Mouse (Mus musculus): ENCODE results near the gene Nt5c2.

Gene Nt5c2

GRCm38 (mm10) chr19:46836085-46836484 is 178.9 kb downstream of the Nt5c2 start:
- DNase-seq, result no peak

GRCm38 (mm10) chr19:46835339-46835738 is 179.6 kb downstream of the Nt5c2 start:
- no peak for DNase-seq

DNA sequence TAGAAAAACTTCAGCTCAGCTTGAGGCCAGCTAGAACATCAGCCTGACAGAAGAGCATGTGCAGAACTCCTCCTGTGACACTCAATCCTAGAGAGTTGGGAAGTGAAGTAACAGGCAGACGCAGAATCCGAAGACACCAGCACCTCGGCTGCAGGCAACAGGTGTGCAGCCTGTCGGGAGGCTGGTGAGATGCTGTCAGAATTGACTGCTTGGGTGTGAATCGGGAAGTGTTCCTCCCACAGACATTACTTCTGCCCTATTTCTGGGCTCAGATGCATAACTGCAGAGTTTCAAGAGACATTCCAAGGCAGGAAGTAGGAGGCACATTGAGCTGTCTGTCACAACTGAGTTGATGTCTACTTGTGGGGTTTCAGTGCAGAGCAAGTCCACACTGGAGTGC is 180.7 kb downstream of the Nt5c2 start:
- no peak for DNase-seq

Data from kidney, postnatal 14 days (tissue).